19 mouse cellular contexts compared by ENCODE assay signal in genomic region chr3:102605284-102605683, GRCm38 (mm10).
DNase-seq lines count a peak whose midpoint lies in the region; TF ChIP-seq lines count a peak whose summit lies in the region.
"Had no signal": no experiment of that assay in that cellular context is flagged by ENCODE, and none has a peak within 500 bp of the region (broad histone marks: within the 10 kb centered on the region; RNA-seq: fewer than 3 reads in every experiment).

No protein-coding gene starts in this region.

- WGBS in limb, embryonic 10.5 days: 84% methylated on average over 2 of the region's 2 CpGs

- no peaks in the 10 kb centered on the region for H3K9me3 ChIP-seq in ES-E14 (ENCODE audit: control insufficient read depth, insufficient read depth, low read depth, low read length)
- H3K9me3 ChIP-seq in limb, embryonic 10.5 days (replicated peaks): no peaks in the 10 kb centered on the region
- H3K9me3 ChIP-seq: embryonic facial prominence, embryonic 10.5 days; embryonic facial prominence, embryonic 12.5 days; forebrain, embryonic 13.5 days; forebrain, embryonic 15.5 days had no signal

- no peaks in the 10 kb centered on the region for H3K36me3 ChIP-seq in ES-E14 (ENCODE audit: control insufficient read depth, insufficient read depth, low read length, poor library complexity, severe bottlenecking)
- no peaks in the 10 kb centered on the region for H3K36me3 ChIP-seq in limb, embryonic 10.5 days
- H3K36me3 ChIP-seq: embryonic facial prominence, embryonic 10.5 days; embryonic facial prominence, embryonic 12.5 days; forebrain, embryonic 15.5 days had no signal

- peaks cover 5 to 6% of the 10 kb centered on the region in 2 experiments for H3K4me1 ChIP-seq in ES-E14 (ENCODE audit: control insufficient read depth in 2 of 2, insufficient read depth in 2 of 2, low read length in 2 of 2, poor library complexity in 1 of 2)
- peaks cover 15% of the 10 kb centered on the region for H3K4me1 ChIP-seq in limb, embryonic 10.5 days
- H3K4me1 ChIP-seq: embryonic facial prominence, embryonic 12.5 days had no signal

- DNase-seq in ES-CJ7 (ENCODE audit: low read depth, low spot score) (peak; percentile 91), ES-E14 (ENCODE audit: low read depth, low spot score) (peak; percentile 31), ZHBTc4 (ENCODE audit: low read depth, low spot score) (peak; percentile 81)
- DNase-seq in limb, embryonic 10.5 days (ENCODE audit: low spot score): no peak
- no peak for DNase-seq in adrenal gland, adult 18-20 months (ENCODE audit: low spot score in 2 of 2)
- DNase-seq in cerebellum, adult 8-10 months: no peak
- no peak for DNase-seq in cerebellum, adult 11 months
- DNase-seq: adrenal gland, adult 2 months; adrenal gland, postnatal 10 days; adrenal gland, postnatal 25 days; cerebellum, adult 18-20 months; cerebellum, adult 9-10 months; cerebellum, postnatal 10 days; cerebellum, postnatal 25 days; forebrain, postnatal 0 days had no signal

- H3K27me3 ChIP-seq in limb, embryonic 10.5 days (ENCODE audit: low read depth, poor library complexity, severe bottlenecking): no peaks in the 10 kb centered on the region
- H3K27me3 ChIP-seq: embryonic facial prominence, embryonic 12.5 days; forebrain, embryonic 13.5 days; forebrain, embryonic 15.5 days had no signal

- H3K27ac ChIP-seq in ES-E14 (ENCODE audit: insufficient read depth, low read depth, low read length, poor library complexity, severe bottlenecking): peak overlapping the region; percentile 17; the same call in 1 of the 2 replicates
- 0 out of 2 replicates have a peak overlapping the region, but pooled peaks have one; percentile 17 for H3K27ac ChIP-seq in limb, embryonic 10.5 days
- H3K27ac ChIP-seq: embryonic facial prominence, embryonic 10.5 days; embryonic facial prominence, embryonic 12.5 days; forebrain, embryonic 13.5 days; forebrain, embryonic 15.5 days had no signal

- H3K9ac ChIP-seq in ES-E14 (ENCODE audit: insufficient read depth, low read depth, low read length, poor library complexity, severe bottlenecking): no peak overlapping the region
- H3K9ac ChIP-seq: embryonic facial prominence, embryonic 12.5 days; forebrain, embryonic 13.5 days; forebrain, embryonic 15.5 days; forebrain, postnatal 0 days had no signal

- no peak overlapping the region for H3K4me3 ChIP-seq in ES-E14 (ENCODE audit: insufficient read depth in 1 of 2, low read depth in 1 of 2, low read length in 2 of 2, poor library complexity in 1 of 2, severe bottlenecking in 1 of 2)
- H3K4me3 ChIP-seq in limb, embryonic 10.5 days: no peak overlapping the region
- H3K4me3 ChIP-seq: embryonic facial prominence, embryonic 10.5 days; embryonic facial prominence, embryonic 12.5 days; forebrain, embryonic 13.5 days; forebrain, embryonic 15.5 days had no signal

- in situ Hi-C loops in ES-E14 (cut with MboI; ENCODE audit: low sequenced_read_pairs in 2 of 2, unreplicated experiment in 2 of 2): no loop called here

TF ChIP-seq in ES-E14, 5 proteins besides CTCF, POLR2A, EP300 and RAD21:
- TF ChIP-seq ZNF384 (IDR thresholded peaks at IDR 0.05; ENCODE audit: low read depth, low read length) (no peak), HCFC1 (IDR thresholded peaks at IDR 0.05; ENCODE audit: borderline replicate concordance, insufficient read depth, low read length) (no peak), ZC3H11A (IDR thresholded peaks at IDR 0.05; ENCODE audit: borderline replicate concordance, low read depth, low read length) (no peak), MAFK (IDR thresholded peaks at IDR 0.05; ENCODE audit: insufficient read depth, low read depth, low read length) (no peak), CHD2 (IDR thresholded peaks at IDR 0.05; ENCODE audit: low read depth, low read length) (no peak)

Comparison
In these comparisons a context has a peak if more than half of its experiments do, and no peak if none do; other contexts are left out.
1. DNase-seq: peak in ES-CJ7 (single experiment), ES-E14 (single experiment) and ZHBTc4 (single experiment); none in limb, embryonic 10.5 days (single experiment), adrenal gland, adult 18-20 months (0 of 2), cerebellum, adult 8-10 months (single experiment) and cerebellum, adult 11 months (single experiment).